Mouse (Mus musculus) liver, postnatal 0 days (tissue): ENCODE measurements around the gene Mrgprf. TPM values are rescaled to one million over a fixed set of nuclear protein-coding genes. Genes with fewer than 3 reads are reported as not detected.
A peak's percentile ranks its signal among the peaks of the same experiment; 100 is the strongest.

Experiments used
- ATAC-seq: fragments of 200-750 bp; cut with Nextera tagmentation; 2 replicates; pipeline ENCODE4 v1.8.0; 2017; ENCODE audit warnings: mild to moderate bottlenecking, moderate library complexity
- DNase-seq: peaks from one replicate; pipeline ENCODE4 v3.0.0-alpha.2; 2016
- H3K27ac ChIP-seq: fragments of 300-500 bp; sonication (generic); 2 replicates; pipeline ENCODE4 v1.5.1; 2014; ENCODE audit warnings: antibody characterized with exemption, moderate library complexity, mild to moderate bottlenecking, low read depth
- H3K27me3 ChIP-seq: fragments of 300-500 bp; sonication (generic); 2 replicates; pipeline ENCODE4 v1.6.1; 2014; ENCODE audit warnings: low read length, control low read depth, mixed read lengths; ENCODE audit not compliant: insufficient read depth
- H3K36me3 ChIP-seq: fragments of 300-500 bp; sonication (generic); replicated peaks from 2 replicates; pipeline ENCODE4 v1.6.1; 2014; ENCODE audit warnings: mild to moderate bottlenecking, control low read depth, low read length, moderate library complexity, mixed read lengths; ENCODE audit not compliant: insufficient read depth
- H3K4me1 ChIP-seq: fragments of 300-500 bp; sonication (generic); 2 replicates; pipeline ENCODE4 v1.6.1; 2014; ENCODE audit warnings: antibody characterized with exemption, mild to moderate bottlenecking, control low read depth; ENCODE audit not compliant: insufficient read depth
- H3K4me2 ChIP-seq: fragments of 300-500 bp; sonication (generic); 2 replicates; pipeline ENCODE4 v1.6.1; 2014; ENCODE audit warnings: low read depth, mild to moderate bottlenecking, low read length, moderate library complexity, mixed read lengths
- H3K4me3 ChIP-seq: fragments of 300-500 bp; sonication (generic); 2 replicates; pipeline ENCODE4 v1.5.1; 2014; ENCODE audit warnings: low read depth, low read length
- H3K9ac ChIP-seq: fragments of 300-500 bp; sonication (generic); replicated peaks from 2 replicates; pipeline ENCODE4 v1.6.1; 2014; ENCODE audit warnings: mild to moderate bottlenecking, moderate library complexity
- H3K9me3 ChIP-seq: fragments of 300-500 bp; sonication (generic); 2 replicates; pipeline ENCODE4 v1.6.1; 2016; ENCODE audit warnings: mild to moderate bottlenecking, control low read depth, low read length, mixed read lengths
- CTCF ChIP-seq: sonication (generic); IDR thresholded peaks from 2 replicates; pipeline ENCODE4 v1.5.1; 2016; ENCODE audit warnings: antibody characterized with exemption, low read depth
- EP300 ChIP-seq: IDR thresholded peaks from 2 replicates; pipeline ENCODE4 v1.6.1; 2016; ENCODE audit warnings: antibody characterized with exemption, low read depth, mild to moderate bottlenecking
- WGBS: fragments of 180-500 bp; shearing (Covaris S2); extraction: QIAGEN DNeasy Blood & Tissue Kit; methylation state at CpG from one replicate; pipeline ENCODE4 v1.1.7; 2014; ENCODE audit not compliant: insufficient replicate concordance; 5-methylcytosine and 5-hydroxymethylcytosine counted together
- polyA plus RNA-seq: library from polyadenylated mRNA; unstranded; fragments of >200 nt; fragmentation: Nextera tagmentation; extraction: Ambion mirVana; gene quantifications from 2 replicates; pipeline ENCODE4 v1.2.1, GENCODE M21; 2015

Gene Mrgprf
- polyA plus RNA-seq, 1 experiment from 2014 or later, result 0.16 TPM

DNA sequence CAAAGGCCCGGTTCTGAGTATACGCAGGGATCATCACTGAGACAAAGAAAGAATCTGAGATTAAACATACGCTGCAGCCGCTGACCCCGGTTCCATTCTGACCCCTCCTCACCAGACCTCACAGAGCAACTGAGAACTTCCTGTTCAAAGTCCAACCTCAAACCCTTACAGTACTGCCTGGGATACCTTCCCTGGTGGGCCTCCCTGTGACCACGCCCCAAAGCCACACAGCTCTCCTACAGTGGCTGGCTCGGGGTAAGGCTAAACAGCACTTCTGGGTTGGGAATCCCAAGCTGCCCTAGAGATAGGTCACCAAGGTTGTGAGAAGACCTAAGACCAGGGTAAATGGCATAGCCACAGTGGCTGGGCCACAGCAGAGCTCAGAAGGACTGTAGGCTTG lies 31.7 kb upstream of the Mrgprf start:
- peaks cover 15% of the 10 kb centered on the region for H3K36me3 ChIP-seq
- no peak overlapping the region for H3K4me2 ChIP-seq
- no peaks in the 10 kb centered on the region for H3K9me3 ChIP-seq
- H3K27ac ChIP-seq, result no peak overlapping the region
- H3K4me1 ChIP-seq, result no peaks in the 10 kb centered on the region; the same call in 1 of the 2 replicates
- H3K4me3 ChIP-seq, result no peak overlapping the region
- WGBS, result 65% methylated on average over 7 of the region's 7 CpGs
- no peak overlapping the region for H3K9ac ChIP-seq
- ATAC-seq, result no peak
- no peak for DNase-seq
- no peaks in the 10 kb centered on the region for H3K27me3 ChIP-seq
- no peak for TF ChIP-seq EP300
- no peak for TF ChIP-seq CTCF

DNA sequence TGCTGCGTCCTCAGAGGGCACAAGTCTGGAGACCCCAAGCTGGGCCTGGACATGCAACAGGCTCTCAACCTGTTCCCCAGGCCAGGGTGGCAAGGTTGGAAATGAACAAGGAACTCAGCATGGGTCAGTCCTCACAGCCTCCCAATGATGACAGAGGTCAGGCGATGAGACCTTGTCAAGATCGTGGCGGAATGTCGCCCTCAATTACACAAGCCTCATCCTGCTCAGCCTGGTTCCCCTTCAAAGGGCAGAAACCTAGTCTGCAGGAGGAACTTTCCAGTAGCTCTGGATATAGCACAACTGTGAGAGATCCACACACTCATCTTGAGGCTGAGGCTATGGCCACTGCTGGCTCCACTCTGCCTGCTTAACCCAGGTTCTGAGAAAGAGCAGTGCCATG lies 29.7 kb upstream of the Mrgprf start:
- H3K9me3 ChIP-seq, result no peaks in the 10 kb centered on the region
- H3K4me3 ChIP-seq, result no peak overlapping the region
- 68% methylated on average over 5 of the region's 5 CpGs for WGBS
- H3K9ac ChIP-seq, result no peak overlapping the region
- peak; percentile 19; the same call in 1 of the 2 replicates for ATAC-seq
- TF ChIP-seq CTCF (no peak), EP300 (no peak)
- H3K4me2 ChIP-seq, result no peak overlapping the region
- no peaks in the 10 kb centered on the region for H3K4me1 ChIP-seq
- no peak for DNase-seq
- no peak overlapping the region for H3K27ac ChIP-seq
- peaks cover 19% of the 10 kb centered on the region for H3K36me3 ChIP-seq
- no peaks in the 10 kb centered on the region for H3K27me3 ChIP-seq

DNA sequence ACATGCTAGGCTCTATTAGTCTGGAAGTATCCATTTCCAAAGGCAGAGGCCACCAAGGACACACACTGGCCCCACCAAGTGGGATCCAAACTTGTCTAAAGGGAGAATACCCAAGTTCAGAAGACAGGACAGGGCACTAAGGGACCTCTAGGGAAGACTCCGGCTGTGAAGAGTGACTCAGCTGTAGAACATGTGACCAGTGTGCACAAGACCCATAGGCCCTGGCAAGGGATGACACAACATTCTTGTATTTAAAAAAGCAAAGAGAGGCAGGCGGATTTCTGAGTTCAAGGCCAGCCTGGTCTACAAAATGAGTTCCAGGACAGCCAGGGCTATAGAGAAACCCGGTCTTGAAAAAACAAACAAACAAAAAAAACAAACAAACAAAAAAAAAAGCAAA lies 25.1 kb upstream of the Mrgprf start:
- H3K4me1 ChIP-seq, result no peaks in the 10 kb centered on the region
- H3K27ac ChIP-seq, result no peak overlapping the region
- H3K27me3 ChIP-seq, result no peaks in the 10 kb centered on the region
- ATAC-seq (no peak), DNase-seq (no peak)
- H3K9ac ChIP-seq, result no peak overlapping the region
- H3K4me2 ChIP-seq, result no peak overlapping the region
- TF ChIP-seq EP300, result no peak
- TF ChIP-seq CTCF, result no peak
- no peak overlapping the region for H3K4me3 ChIP-seq
- H3K36me3 ChIP-seq, result peaks cover 20% of the 10 kb centered on the region
- no peaks in the 10 kb centered on the region for H3K9me3 ChIP-seq
- WGBS, result 83% methylated on average over 3 of the region's 3 CpGs

DNA sequence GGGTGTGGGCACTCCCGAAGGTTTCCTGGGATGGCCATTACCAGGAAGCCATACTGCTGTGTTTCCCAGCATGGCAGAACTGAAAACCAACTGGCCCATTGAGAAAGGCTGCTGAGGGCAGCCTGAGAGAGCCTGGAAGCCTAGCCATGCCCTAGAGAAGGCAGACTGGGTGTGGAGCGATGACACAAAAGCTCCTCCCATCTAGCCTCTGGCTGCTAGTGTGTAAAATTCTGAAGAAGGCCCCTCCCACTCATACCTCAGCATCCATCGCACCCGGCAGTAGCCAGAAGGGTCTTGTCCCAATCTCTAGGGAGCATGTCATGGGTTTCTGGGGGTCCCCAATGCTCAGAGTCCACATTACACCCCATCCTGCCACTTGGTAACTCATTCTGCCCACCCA lies 19.2 kb upstream of the Mrgprf start:
- H3K27ac ChIP-seq, result no peak overlapping the region
- DNase-seq, result no peak
- H3K4me1 ChIP-seq, result peaks cover 17% of the 10 kb centered on the region
- peaks cover 16% of the 10 kb centered on the region for H3K36me3 ChIP-seq
- H3K9ac ChIP-seq, result no peak overlapping the region
- no peaks in the 10 kb centered on the region for H3K27me3 ChIP-seq
- 82% methylated on average over 4 of the region's 4 CpGs for WGBS
- no peaks in the 10 kb centered on the region for H3K9me3 ChIP-seq
- no peak overlapping the region for H3K4me3 ChIP-seq
- TF ChIP-seq EP300 (no peak), CTCF (no peak)
- ATAC-seq, result no peak
- 0 out of 2 replicates have a peak overlapping the region, but pooled peaks have one; percentile 81 for H3K4me2 ChIP-seq

DNA sequence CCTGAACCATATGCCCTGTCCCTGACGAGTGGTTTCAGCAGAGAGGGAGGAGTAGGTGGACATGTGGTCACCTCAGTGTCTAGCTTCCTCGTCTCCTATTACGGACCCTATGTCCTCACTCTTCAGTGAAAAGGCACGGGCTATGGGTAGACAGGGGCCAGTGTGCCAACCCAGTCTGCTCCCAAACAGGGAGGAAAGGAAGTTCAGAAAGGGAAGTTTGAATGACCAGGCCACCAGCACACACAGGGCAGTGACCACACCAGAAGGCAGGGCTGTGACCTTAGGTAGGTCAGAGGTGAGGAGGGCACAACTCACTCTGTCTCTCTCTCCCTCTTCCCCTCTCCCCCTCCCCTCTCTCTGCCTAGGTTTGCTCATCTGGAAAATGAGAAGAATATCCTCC lies 17.6 kb upstream of the Mrgprf start:
- H3K9me3 ChIP-seq, result no peaks in the 10 kb centered on the region
- TF ChIP-seq EP300 (no peak), CTCF (no peak)
- H3K4me3 ChIP-seq, result peak overlapping the region; percentile 57
- peak overlapping the region; percentile 68; the same call in 1 of the 2 replicates for H3K27ac ChIP-seq
- H3K4me1 ChIP-seq, result peaks cover 17% of the 10 kb centered on the region
- 45% methylated on average over 4 of the region's 4 CpGs for WGBS
- peak overlapping the region; percentile 53 for H3K9ac ChIP-seq
- no peaks in the 10 kb centered on the region for H3K27me3 ChIP-seq
- DNase-seq, result no peak
- peaks cover 7% of the 10 kb centered on the region; the same call in 1 of the 2 replicates for H3K36me3 ChIP-seq
- H3K4me2 ChIP-seq, result peak overlapping the region; percentile 81
- peak; percentile 55 for ATAC-seq

DNA sequence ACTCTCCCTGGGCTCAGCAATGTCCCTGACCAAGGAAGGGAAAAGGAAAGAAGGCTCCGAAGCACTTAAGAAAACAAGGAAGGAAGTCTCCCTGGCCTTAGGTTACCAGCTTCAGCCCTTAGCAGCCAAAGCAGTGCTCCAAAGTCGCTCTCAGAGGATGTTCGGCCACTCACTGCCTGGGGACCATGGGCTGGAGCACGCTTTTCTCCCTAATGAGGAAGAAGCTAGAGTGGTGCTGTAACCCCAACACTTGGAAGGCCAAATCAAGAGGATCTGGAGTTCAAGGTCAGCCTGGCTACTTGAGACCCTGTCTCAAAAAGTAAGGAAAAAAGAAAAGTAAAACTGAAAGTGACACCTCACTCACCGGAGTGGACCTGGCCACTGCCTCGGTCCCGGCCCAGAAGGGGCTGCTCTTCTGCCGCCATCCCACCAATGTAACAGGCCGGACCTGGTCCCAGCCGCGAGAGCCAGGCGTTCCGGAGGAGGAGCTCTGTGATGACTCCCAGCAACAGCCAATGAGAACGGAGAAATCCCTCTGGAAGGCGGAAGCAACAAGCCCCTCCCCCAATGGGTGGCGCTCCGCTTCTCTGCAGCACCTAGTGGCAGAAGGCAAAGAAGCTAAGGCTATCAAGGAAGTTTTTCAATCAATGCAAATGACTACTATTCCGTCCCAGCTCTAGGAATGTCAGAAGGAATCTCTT lies 17.0 kb upstream of the Mrgprf start, which contains the start of gene Tpcn2:
Gene Tpcn2, minus strand, starts transcription at position 525 of the 701 bp plus-strand sequence.
- peaks cover 17% of the 10 kb centered on the region for H3K4me1 ChIP-seq
- peak within 1 kb of the TSS; percentile 57 for H3K4me3 ChIP-seq
- peak; percentile 91 for ATAC-seq
- no peaks in the 10 kb centered on the region for H3K27me3 ChIP-seq
- peak within 1 kb of the TSS; percentile 53 for H3K9ac ChIP-seq
- WGBS, result 4% methylated on average over 18 of the region's 18 CpGs
- H3K36me3 ChIP-seq, result peaks cover 7% of the 10 kb centered on the region; the same call in 1 of the 2 replicates
- H3K27ac ChIP-seq, result peak within 1 kb of the TSS; percentile 68; the same call in 1 of the 2 replicates
- peak; percentile 93 for DNase-seq
- H3K4me2 ChIP-seq, result peak within 1 kb of the TSS; percentile 81
- TF ChIP-seq EP300, result no peak
- TF ChIP-seq CTCF, result peak; percentile 70
- H3K9me3 ChIP-seq, result no peaks in the 10 kb centered on the region
